Mouse (Mus musculus) CH12.LX (cell line): ENCODE results near the gene Tmem150c. TPM values are rescaled to one million over a fixed set of nuclear protein-coding genes. Genes with fewer than 3 reads are reported as not detected.

Source experiments
- DNase-seq: peaks from one replicate; pipeline ENCODE4 v3.0.0-alpha.2; 2013; ENCODE audit errors: extremely low read depth
- H3K27ac ChIP-seq: 2 replicates; pipeline ENCODE4 v1.5.1; 2012; ENCODE audit warnings: low read depth, mild to moderate bottlenecking, control low read depth, moderate library complexity; ENCODE audit not compliant: insufficient read depth
- H3K27me3 ChIP-seq: replicated peaks from 2 replicates; pipeline ENCODE3; 2012; ENCODE audit warnings: inconsistent platforms
- H3K36me3 ChIP-seq, 2 experiments: replicated peaks in 1 of 2; 2 replicates each; pipeline versions ENCODE3 to v1.6.1; 2012; ENCODE audit warnings: inconsistent platforms in 1 of 2, low read length in 1 of 2, mild to moderate bottlenecking in 1 of 2, mixed read lengths in 1 of 2, moderate library complexity in 1 of 2; ENCODE audit not compliant: control insufficient read depth in 1 of 2, insufficient read depth in 1 of 2
- H3K4me1 ChIP-seq, 2 experiments: 2 replicates each; pipeline ENCODE4 v1.6.1; 2012; ENCODE audit warnings: inconsistent platforms in 1 of 2, moderate library complexity in 1 of 2; ENCODE audit not compliant: insufficient read depth in 2 of 2, control insufficient read depth in 1 of 2
- H3K4me2 ChIP-seq: 2 replicates; pipeline ENCODE4 v1.6.1; 2012; ENCODE audit warnings: low read depth, mild to moderate bottlenecking, control low read depth; ENCODE audit not compliant: poor library complexity, insufficient read depth, severe bottlenecking
- H3K4me3 ChIP-seq, 3 experiments: fragments of 150-350 bp in 1 of 3; sonication (generic) in 1 of 3; replicated peaks in 1 of 3; 2 replicates each; pipeline versions ENCODE3 to v1.5.1; 2011 to 2012; ENCODE audit warnings: low read depth in 2 of 3, low read length in 2 of 3, mild to moderate bottlenecking in 2 of 3, moderate library complexity in 2 of 3, control low read depth in 1 of 3, improper control_type of control experiment in 1 of 3, inconsistent platforms in 1 of 3, mixed read lengths in 1 of 3; ENCODE audit not compliant: poor library complexity in 1 of 3
- H3K79me2 ChIP-seq: replicated peaks from 2 replicates; pipeline ENCODE4 v1.6.1; 2012; ENCODE audit warnings: mild to moderate bottlenecking, moderate library complexity; ENCODE audit not compliant: control insufficient read depth, poor library complexity, insufficient read depth, severe bottlenecking; ENCODE audit errors: extremely low read depth
- H3K9ac ChIP-seq: 2 replicates; pipeline ENCODE4 v1.6.1; 2012; ENCODE audit warnings: low read depth, mild to moderate bottlenecking, control low read depth, moderate library complexity; ENCODE audit not compliant: insufficient read depth
- H3K9me3 ChIP-seq: replicated peaks from 2 replicates; pipeline ENCODE3; 2012; ENCODE audit warnings: low read length, inconsistent platforms, mixed read lengths
- CTCF ChIP-seq, 2 experiments: IDR thresholded peaks in 1 of 2; conservative IDR thresholded peaks in 1 of 2; 2 replicates each; pipeline ENCODE4 v1.5.1; 2011 to 2012; ENCODE audit warnings: low read depth in 2 of 2, low read length in 2 of 2, improper control_type of control experiment in 1 of 2, inconsistent platforms in 1 of 2, mild to moderate bottlenecking in 1 of 2, moderate library complexity in 1 of 2
- E2F4 ChIP-seq: IDR thresholded peaks from 2 replicates; pipeline ENCODE4 v1.6.1; 2011; ENCODE audit warnings: low read depth, low read length, improper control_type of control experiment; ENCODE audit not compliant: insufficient replicate concordance
- ETS1 ChIP-seq: conservative IDR thresholded peaks from 2 replicates; pipeline ENCODE4 v1.6.1; 2012; ENCODE audit warnings: low read depth, mild to moderate bottlenecking, inconsistent platforms, low read length, improper control_type of control experiment, moderate library complexity
- GABPA ChIP-seq: IDR thresholded peaks from 2 replicates; pipeline ENCODE4 v1.6.1; 2012; ENCODE audit warnings: low read depth, low read length, improper control_type of control experiment, inconsistent platforms; ENCODE audit not compliant: insufficient replicate concordance
- IRF4 ChIP-seq: IDR thresholded peaks from 2 replicates; pipeline ENCODE4 v1.6.1; 2014; ENCODE audit warnings: low read depth, mild to moderate bottlenecking, inconsistent platforms, low read length, improper control_type of control experiment
- JUND ChIP-seq: conservative IDR thresholded peaks from 2 replicates; pipeline ENCODE4 v1.6.1; 2011; ENCODE audit warnings: low read depth, low read length, improper control_type of control experiment
- MAZ ChIP-seq: IDR thresholded peaks from 2 replicates; pipeline ENCODE4 v1.6.1; 2012; ENCODE audit warnings: low read depth, mild to moderate bottlenecking, inconsistent platforms, low read length, improper control_type of control experiment, moderate library complexity
- MEF2A ChIP-seq: IDR thresholded peaks from 2 replicates; pipeline ENCODE4 v1.6.1; 2014; ENCODE audit warnings: low read depth, mild to moderate bottlenecking, inconsistent platforms, low read length, improper control_type of control experiment, borderline replicate concordance
- MXI1 ChIP-seq: IDR thresholded peaks from 2 replicates; pipeline ENCODE4 v1.6.1; 2011; ENCODE audit warnings: mild to moderate bottlenecking, low read depth, low read length, improper control_type of control experiment
- MYC ChIP-seq: IDR thresholded peaks from 2 replicates; pipeline ENCODE4 v1.6.1; 2011; ENCODE audit warnings: low read depth, mild to moderate bottlenecking, improper control_type of control experiment, low read length
- POLR2AphosphoS2 ChIP-seq: IDR thresholded peaks from 2 replicates; pipeline ENCODE4 v1.6.1; 2011; ENCODE audit warnings: low read depth, low read length, improper control_type of control experiment
- SIN3A ChIP-seq: IDR thresholded peaks from 2 replicates; pipeline ENCODE4 v1.6.1; 2012; ENCODE audit warnings: low read length, improper control_type of control experiment, inconsistent platforms
- TBP ChIP-seq: conservative IDR thresholded peaks from 2 replicates; pipeline ENCODE4 v1.6.1; 2011; ENCODE audit warnings: low read depth, low read length, improper control_type of control experiment
- UBTF ChIP-seq: IDR thresholded peaks from 2 replicates; pipeline ENCODE4 v1.6.1; 2012; ENCODE audit warnings: low read depth, mild to moderate bottlenecking, inconsistent platforms, low read length, improper control_type of control experiment, moderate library complexity
- USF2 ChIP-seq: conservative IDR thresholded peaks from 2 replicates; pipeline ENCODE4 v1.6.1; 2011; ENCODE audit warnings: low read depth, low read length, improper control_type of control experiment
- ZMIZ1 ChIP-seq: IDR thresholded peaks from 2 replicates; pipeline ENCODE4 v1.6.1; 2012; ENCODE audit warnings: low read depth, mild to moderate bottlenecking, inconsistent platforms, low read length, improper control_type of control experiment
- ZNF384 ChIP-seq: IDR thresholded peaks from 2 replicates; pipeline ENCODE4 v1.6.1; 2012; ENCODE audit warnings: low read depth, low read length, improper control_type of control experiment, inconsistent platforms
- dilution Hi-C: fragments of 300-500 bp; cut with MboI; formaldehyde crosslinking; loops from 2 replicates; pipeline ENCODE4 v1.14.3; 2020; ENCODE audit warnings: low sequenced_read_pairs; ENCODE audit not compliant: extremely low pct_unique_long_range_greater_than_20kb, extremely low pct_ligation_motif_present
- in situ Hi-C: fragments of 300-500 bp; cut with MboI; formaldehyde crosslinking; loops from 3 replicates; pipeline ENCODE4 v1.14.3; 2019; ENCODE audit warnings: low sequenced_read_pairs, low pct_ligation_motif_present, low pct_unique_long_range_greater_than_20kb, mixed read lengths
- polyA plus RNA-seq: library from polyadenylated mRNA; unstranded; fragments of >175 nt; gene quantifications from 2 replicates; pipeline ENCODE4 v1.2.1, GENCODE M21; 2012; ENCODE audit warnings: low read depth; ENCODE audit not compliant: insufficient read length
- total RNA-seq, 2 experiments: library from RNA; depleted of rRNA; stranded (reverse); fragments of 300-350 nt in 1 of 2; fragments of >200 nt in 1 of 2; gene quantifications; 2 replicates each; pipeline ENCODE4 v1.2.3; 2012 to 2014

Gene Tmem150c
- total and polyA plus RNA-seq, 3 experiments: not detected

DNA sequence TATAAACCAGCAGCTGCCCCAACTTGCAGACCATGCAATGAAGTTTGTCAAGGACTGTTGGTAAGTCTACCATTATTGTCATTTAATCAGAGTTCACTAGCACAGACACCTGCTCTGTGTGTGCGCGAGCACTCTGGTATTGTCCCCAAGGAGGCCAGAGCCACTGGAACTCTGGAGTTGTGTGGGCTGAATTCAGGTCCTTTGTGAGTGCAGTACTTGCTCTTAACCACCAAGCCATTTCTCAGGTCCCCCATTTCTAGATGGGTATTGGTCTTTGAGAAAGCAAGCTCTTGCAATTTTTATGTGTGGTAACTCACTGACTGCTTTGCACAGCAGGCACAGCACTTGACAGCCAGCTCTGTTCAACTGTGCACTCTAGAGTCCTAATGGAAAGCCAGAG, 127.5 kb downstream of the Tmem150c start:
- in situ Hi-C loops: no loop called here
- H3K36me3 ChIP-seq: peaks cover 34 to 58% of the 10 kb centered on the region in 2 experiments

DNA sequence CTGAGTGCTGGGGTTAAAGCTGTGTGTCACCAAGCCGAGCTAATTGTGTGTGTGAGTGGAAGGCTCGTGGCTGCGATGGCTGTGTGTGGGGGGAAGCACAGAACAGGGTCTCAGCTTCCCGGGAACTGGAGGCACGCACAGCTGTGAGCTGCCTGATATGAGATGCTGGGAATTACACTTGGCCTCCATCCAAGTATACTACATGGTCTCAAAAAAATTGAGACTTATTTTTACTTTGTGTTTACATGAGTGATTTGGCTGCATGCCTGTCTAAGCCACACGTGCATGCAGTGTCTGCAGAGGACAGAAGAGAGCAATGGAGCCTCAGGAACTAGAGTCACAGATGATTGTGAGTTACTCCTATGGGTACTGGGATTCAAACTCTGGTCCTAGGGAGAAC, 129.5 kb downstream of the Tmem150c start:
- Histone ChIP-seq H3K9ac (no peak overlapping the region), H3K4me2 (no peak overlapping the region), H3K36me3 (peaks cover 24 to 39% of the 10 kb centered on the region in 2 experiments), H3K27ac (no peak overlapping the region), H3K27me3 (no peaks in the 10 kb centered on the region), H3K4me1 (peaks cover 0 to 5% of the 10 kb centered on the region in 2 experiments; a peak in 2 of 4 replicates), H3K79me2 (peaks cover 14% of the 10 kb centered on the region), H3K4me3 (no peak overlapping the region), H3K9me3 (no peaks in the 10 kb centered on the region)
- TF ChIP-seq UBTF (no peak), TBP (no peak), ZMIZ1 (no peak), ZNF384 (no peak), MYC (no peak), GABPA (no peak), SIN3A (no peak), IRF4 (no peak), MAZ (no peak), MXI1 (no peak), JUND (no peak), ETS1 (no peak), USF2 (no peak), POLR2AphosphoS2 (no peak), MEF2A (no peak)
- no peak for DNase-seq
- dilution Hi-C loops: no loop called here
- in situ Hi-C loops: no loop called here

More for the DNA sequence above, 127.5 kb downstream of the Tmem150c start:
- H3K27ac ChIP-seq: no peak overlapping the region
- H3K4me3 ChIP-seq: no peak overlapping the region
- dilution Hi-C loops: no loop called here
- no peak overlapping the region for H3K4me2 ChIP-seq
- no peak overlapping the region for H3K9ac ChIP-seq
- H3K4me1 ChIP-seq: peaks cover 0 to 17% of the 10 kb centered on the region in 2 experiments; a peak in 2 of 4 replicates
- peaks cover 31% of the 10 kb centered on the region for H3K79me2 ChIP-seq
- TF ChIP-seq ZNF384 (no peak), E2F4 (no peak), CTCF (conservative IDR thresholded peaks at IDR 0.05 in 1 of 2, IDR thresholded peaks at IDR 0.05 in 1 of 2; ENCODE audit: low read depth in 2 of 2, low read length in 2 of 2) (no peak)
- H3K27me3 ChIP-seq: no peaks in the 10 kb centered on the region
- DNase-seq: no peak
- no peaks in the 10 kb centered on the region for H3K9me3 ChIP-seq

Other genes starting within 250 kb of the Tmem150c start
- gene Hnrnpd, start 180.9 kb downstream of the Tmem150c start, total RNA-seq (2012; rRNA removed): 19.0 and 28.2 TPM in 2 replicates
- 41.3 and 52.2 TPM in 2 replicates for gene Hnrnpd, start 180.9 kb downstream of the Tmem150c start, total RNA-seq (2014; rRNA removed)
- 319 and 373 TPM in 2 replicates for gene Hnrnpd, start 180.9 kb downstream of the Tmem150c start, polyA plus RNA-seq
- 0.72 and 0.84 TPM in 2 replicates for gene 4930524J08Rik, start 180.7 kb downstream of the Tmem150c start, total RNA-seq (2012; rRNA removed)
- gene 4930524J08Rik, start 180.7 kb downstream of the Tmem150c start, total RNA-seq (2014; rRNA removed): 0.50 and 1.0 TPM in 2 replicates
- 4.5 and 5.8 TPM in 2 replicates for gene 4930524J08Rik, start 180.7 kb downstream of the Tmem150c start, polyA plus RNA-seq
- gene Hnrnpdl, start 120.1 kb downstream of the Tmem150c start, total RNA-seq (2012; rRNA removed): 75.6 and 97.6 TPM in 2 replicates
- 165 and 211 TPM in 2 replicates for gene Hnrnpdl, start 120.1 kb downstream of the Tmem150c start, total RNA-seq (2014; rRNA removed)
- gene Hnrnpdl, start 120.1 kb downstream of the Tmem150c start, polyA plus RNA-seq: 207 and 256 TPM in 2 replicates
- 50.4 and 64.9 TPM in 2 replicates for gene Enoph1, start 119.8 kb downstream of the Tmem150c start, total RNA-seq (2012; rRNA removed)
- 67.3 and 70.9 TPM in 2 replicates for gene Enoph1, start 119.8 kb downstream of the Tmem150c start, total RNA-seq (2014; rRNA removed)
- 47.4 and 52.4 TPM in 2 replicates for gene Enoph1, start 119.8 kb downstream of the Tmem150c start, polyA plus RNA-seq